Mouse (Mus musculus) kidney, embryonic 16.5 days (tissue): Measurements from ENCODE around the gene Prkcg. TPM values are rescaled to one million over a fixed set of nuclear protein-coding genes. Genes with fewer than 3 reads are reported as not detected.

ENCODE experiments used
- ATAC-seq: fragments of 200-750 bp; cut with Nextera tagmentation; 2 replicates; pipeline ENCODE4 v1.8.0; 2017; ENCODE audit warnings: moderate TSS enrichment; ENCODE audit not compliant: low FRiP score, low TSS enrichment
- H3K27ac ChIP-seq: fragments of 300-500 bp; sonication (generic); 2 replicates; pipeline ENCODE4 v1.5.1; 2014; ENCODE audit warnings: low read length
- H3K27me3 ChIP-seq: fragments of 300-500 bp; sonication (generic); 2 replicates; pipeline ENCODE4 v1.6.1; 2014; ENCODE audit warnings: low read length, control low read depth, mixed read lengths; ENCODE audit not compliant: insufficient read depth
- H3K36me3 ChIP-seq: fragments of 300-500 bp; sonication (generic); 2 replicates; pipeline ENCODE4 v1.6.1; 2014; ENCODE audit warnings: low read length, control low read depth, mixed read lengths; ENCODE audit not compliant: insufficient read depth
- H3K4me1 ChIP-seq: fragments of 300-500 bp; sonication (generic); 2 replicates; pipeline ENCODE4 v1.6.1; 2014; ENCODE audit warnings: low read length, control low read depth, mixed read lengths; ENCODE audit not compliant: insufficient read depth
- H3K4me2 ChIP-seq: fragments of 300-500 bp; sonication (generic); replicated peaks from 2 replicates; pipeline ENCODE4 v1.6.1; 2014; ENCODE audit warnings: low read depth, low read length
- H3K4me3 ChIP-seq: fragments of 300-500 bp; sonication (generic); 2 replicates; pipeline ENCODE4 v1.5.1; 2014; ENCODE audit warnings: mild to moderate bottlenecking, low read length
- H3K9ac ChIP-seq: fragments of 300-500 bp; sonication (generic); replicated peaks from 2 replicates; pipeline ENCODE4 v1.6.1; 2014; ENCODE audit warnings: low read length
- H3K9me3 ChIP-seq: fragments of 300-500 bp; sonication (generic); 2 replicates; pipeline ENCODE4 v1.6.1; 2016; ENCODE audit warnings: low read length, control low read depth
- WGBS: fragments of 180-500 bp; shearing (Covaris S2); extraction: QIAGEN DNeasy Blood & Tissue Kit; methylation state at CpG from one replicate; pipeline ENCODE4 v1.1.7; 2014; 5-methylcytosine and 5-hydroxymethylcytosine counted together
- polyA plus RNA-seq: library from polyadenylated mRNA; unstranded; fragments of >200 nt; fragmentation: Nextera tagmentation; extraction: Ambion mirVana; gene quantifications from 2 replicates; pipeline ENCODE4 v1.2.1, GENCODE M21; 2015

Gene Prkcg
- polyA plus RNA-seq, 1 experiment from 2014 or later: 0.14 TPM

DNA sequence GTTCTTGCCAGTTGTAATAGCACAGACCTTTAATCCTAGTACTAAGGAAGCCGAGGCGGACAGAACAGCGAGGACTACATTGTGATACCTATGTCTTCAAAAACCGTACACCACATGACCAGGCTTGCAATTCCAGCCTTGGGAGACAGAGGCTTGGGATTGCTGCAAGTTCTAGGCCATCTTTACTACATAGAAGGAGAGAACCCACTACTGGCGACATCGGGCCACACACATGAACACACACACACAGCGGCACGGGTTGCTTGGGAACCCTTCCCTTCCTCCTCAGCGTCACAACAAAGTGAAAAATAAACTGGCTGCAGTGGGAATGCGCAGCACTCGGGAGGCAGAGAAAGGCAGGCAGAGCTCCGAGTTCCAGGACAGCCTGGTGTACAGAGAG, 79.3 kb downstream of the Prkcg start:
- Histone ChIP-seq H3K4me2 (no peak overlapping the region), H3K36me3 (no peaks in the 10 kb centered on the region), H3K4me3 (no peak overlapping the region), H3K9ac (no peak overlapping the region), H3K4me1 (peaks cover 14% of the 10 kb centered on the region), H3K27ac (no peak overlapping the region), H3K27me3 (peaks cover 18% of the 10 kb centered on the region), H3K9me3 (no peaks in the 10 kb centered on the region)
- ATAC-seq: no peak
- 30% methylated on average over 12 of the region's 12 CpGs for WGBS

DNA sequence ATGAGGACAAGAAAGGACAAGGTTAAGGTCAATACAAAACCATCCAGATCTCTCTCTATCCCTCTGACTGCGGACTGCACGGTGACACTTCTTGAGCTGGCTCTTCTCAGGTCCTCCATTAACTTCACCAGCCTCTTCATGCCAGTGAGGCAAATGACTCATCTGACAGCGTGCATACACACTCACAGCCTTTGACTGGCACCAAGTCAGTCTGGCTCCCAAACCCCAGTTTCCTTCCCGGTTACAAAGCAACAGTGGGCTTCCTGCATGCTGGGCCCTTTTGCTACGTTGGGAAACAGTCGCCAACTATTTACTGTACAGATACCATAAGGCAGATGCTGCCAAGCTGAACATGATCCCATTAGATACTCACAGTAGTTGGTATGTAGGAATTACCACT, 80.2 kb downstream of the Prkcg start:
- Histone ChIP-seq H3K4me2 (no peak overlapping the region), H3K27me3 (peaks cover 18% of the 10 kb centered on the region), H3K9ac (no peak overlapping the region), H3K4me1 (peaks cover 14% of the 10 kb centered on the region), H3K27ac (no peak overlapping the region), H3K4me3 (no peak overlapping the region), H3K9me3 (no peaks in the 10 kb centered on the region), H3K36me3 (no peaks in the 10 kb centered on the region)
- no peak for ATAC-seq
- WGBS: 76% methylated on average over 6 of the region's 6 CpGs

DNA sequence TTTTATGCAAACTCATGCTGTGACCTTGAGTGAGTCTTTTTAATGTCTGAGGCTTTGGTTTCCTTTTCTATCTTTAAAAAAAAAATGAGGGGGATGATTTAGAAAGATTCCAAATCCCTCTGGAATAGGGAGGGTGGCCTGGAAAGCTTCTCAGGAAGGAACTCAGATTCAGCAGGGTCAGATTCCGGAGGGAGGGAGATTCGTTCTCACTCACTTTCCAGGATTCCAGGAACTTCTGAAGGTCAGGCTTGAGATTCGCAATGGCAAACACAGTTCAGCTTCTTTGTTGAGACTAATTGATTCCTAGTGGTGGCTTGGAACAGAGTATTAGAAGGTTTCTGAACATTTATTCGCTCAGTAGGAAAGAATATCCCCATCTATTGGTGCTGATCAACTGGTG, 81.4 kb downstream of the Prkcg start:
- ATAC-seq: no peak
- Histone ChIP-seq H3K9ac (no peak overlapping the region), H3K4me1 (peaks cover 14% of the 10 kb centered on the region), H3K9me3 (no peaks in the 10 kb centered on the region), H3K36me3 (no peaks in the 10 kb centered on the region), H3K27me3 (peaks cover 18% of the 10 kb centered on the region), H3K27ac (no peak overlapping the region), H3K4me2 (no peak overlapping the region), H3K4me3 (no peak overlapping the region)
- WGBS: 51% methylated on average over 4 of the region's 4 CpGs

DNA sequence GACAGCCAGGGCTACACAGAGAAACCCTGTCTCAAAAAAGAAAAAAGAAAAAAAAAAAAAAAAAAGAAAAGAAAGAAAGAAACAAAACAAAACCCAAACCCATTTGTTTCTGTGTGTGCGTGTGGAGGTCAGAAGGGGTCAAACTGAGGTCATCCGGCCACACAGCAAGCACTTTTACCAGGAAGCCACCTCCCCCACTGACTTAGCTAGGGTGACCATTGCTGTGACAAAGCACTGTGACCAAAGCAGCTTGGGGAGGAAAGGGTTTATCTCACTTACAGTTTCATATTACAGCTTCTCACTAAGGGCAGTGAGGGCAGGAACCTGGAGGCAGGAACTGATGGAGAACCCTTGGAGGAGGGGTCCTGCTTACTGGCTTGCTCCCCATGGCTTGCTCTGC, 83.4 kb downstream of the Prkcg start:
- no peak overlapping the region for H3K4me3 ChIP-seq
- H3K9me3 ChIP-seq: no peaks in the 10 kb centered on the region
- WGBS: 41% methylated on average over 2 of the region's 2 CpGs
- no peak overlapping the region for H3K9ac ChIP-seq
- H3K4me2 ChIP-seq: no peak overlapping the region
- no peak overlapping the region for H3K27ac ChIP-seq
- H3K27me3 ChIP-seq: 0 out of 2 replicates have a peak, but pooled peaks cover 1% of the 10 kb centered on the region
- ATAC-seq: no peak
- peaks cover 3% of the 10 kb centered on the region; the same call in 1 of the 2 replicates for H3K4me1 ChIP-seq
- no peaks in the 10 kb centered on the region for H3K36me3 ChIP-seq

DNA sequence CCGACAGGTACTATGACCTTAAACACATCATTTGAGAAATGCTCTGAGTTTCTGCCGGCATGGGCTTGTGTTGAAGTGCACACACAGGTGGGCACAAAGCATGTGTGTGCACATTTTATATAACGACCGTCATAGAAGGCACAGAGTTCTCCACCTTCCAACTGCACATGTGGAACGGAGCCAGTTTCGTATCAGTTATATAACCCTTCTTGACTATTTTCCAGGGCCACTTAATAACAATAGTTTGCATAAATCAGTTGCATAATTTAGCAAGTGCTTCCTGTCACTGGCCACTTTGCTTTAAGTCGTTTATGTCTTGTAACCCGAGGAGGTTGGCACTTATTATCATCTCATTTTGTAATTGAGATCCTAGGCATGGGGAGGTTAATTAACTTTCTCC, 84.8 kb downstream of the Prkcg start:
- H3K4me2 ChIP-seq: no peak overlapping the region
- 74% methylated on average over 8 of the region's 8 CpGs for WGBS

DNA sequence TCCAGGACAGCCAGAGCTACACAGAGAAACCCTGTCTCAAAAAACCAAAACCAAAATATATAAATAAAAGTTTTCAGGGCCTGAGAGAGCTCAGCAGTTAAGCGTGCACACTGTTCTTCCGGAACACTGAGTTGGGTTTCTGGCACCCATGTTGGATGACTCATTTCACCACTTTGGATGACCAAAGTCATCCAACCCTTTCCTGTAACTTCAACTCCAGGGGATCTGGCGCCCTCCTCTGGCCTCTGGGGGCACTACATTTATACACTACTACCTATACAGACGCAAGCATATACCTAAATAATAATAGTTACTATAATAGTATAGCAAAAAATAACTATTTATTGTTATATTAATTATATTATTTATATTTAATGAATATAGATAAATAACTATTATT, 87.9 kb downstream of the Prkcg start:
- Histone ChIP-seq H3K27me3 (no peaks in the 10 kb centered on the region), H3K36me3 (no peaks in the 10 kb centered on the region), H3K4me1 (no peaks in the 10 kb centered on the region), H3K4me3 (no peak overlapping the region), H3K9ac (no peak overlapping the region), H3K9me3 (no peaks in the 10 kb centered on the region), H3K4me2 (no peak overlapping the region), H3K27ac (no peak overlapping the region)
- WGBS: 55% methylated on average over 4 of the region's 4 CpGs
- ATAC-seq: no peak

More for the DNA sequence above, 84.8 kb downstream of the Prkcg start:
- H3K27me3 ChIP-seq: no peaks in the 10 kb centered on the region
- ATAC-seq: no peak
- no peak overlapping the region for H3K4me3 ChIP-seq
- no peaks in the 10 kb centered on the region for H3K36me3 ChIP-seq
- H3K27ac ChIP-seq: no peak overlapping the region
- no peak overlapping the region for H3K9ac ChIP-seq
- H3K9me3 ChIP-seq: no peaks in the 10 kb centered on the region
- no peaks in the 10 kb centered on the region for H3K4me1 ChIP-seq

Other genes starting within 250 kb of the Prkcg start
- gene AU018091, start 120.0 kb upstream of the Prkcg start, polyA plus RNA-seq: not detected in 2 replicates
- not detected in 2 replicates for gene Nlrp12, start 39.4 kb upstream of the Prkcg start, polyA plus RNA-seq
- gene Myadm, start 99 bp upstream of the Prkcg start, polyA plus RNA-seq: 95.0 and 108 TPM in 2 replicates
- 0.81 and 0.92 TPM in 2 replicates for gene Cacng7, start 43.8 kb downstream of the Prkcg start, polyA plus RNA-seq
- gene Cacng8, start 101.5 kb downstream of the Prkcg start, polyA plus RNA-seq: 1.0 TPM in 2 replicates
- gene Cacng6, start 135.0 kb downstream of the Prkcg start, polyA plus RNA-seq: 0.19 and 0.22 TPM in 2 replicates
- 0.12 TPM in 1 of 2 replicates, not detected in the other for gene Tarm1, start 213.4 kb downstream of the Prkcg start, polyA plus RNA-seq